Mouse (Mus musculus) kidney, postnatal 36 days (tissue): ENCODE data around the gene Mup9.
"Not testable (repeated sequence)": the region's sequence is repeated elsewhere in the genome, so short reads cannot be mapped to it uniquely, and the experiment has no call there.

ENCODE experiments used
- DNase-seq, 2 experiments: peaks; one replicate each; pipeline ENCODE4 v3.0.0; 2021 to 2022; ENCODE audit warnings: mixed read lengths in 2 of 2

Mup9 gene

GRCm38 (mm10) chr4:60421852-60422251 is at the start of gene Mup9:
Gene Mup9, minus strand, starts transcription at chr4:60421952.
- not testable (repeated sequence) for DNase-seq
